Mouse (Mus musculus) heart, adult 2 months (tissue): ENCODE data around the gene Foxl1. TPM values are rescaled to one million over a fixed set of nuclear protein-coding genes. Genes with fewer than 3 reads are reported as not detected.
"Not testable (repeated sequence)": the region's sequence is repeated elsewhere in the genome, so short reads cannot be mapped to it uniquely, and the experiment has no call there.

Experiments
- DNase-seq, 2 experiments: peaks; one replicate each; pipeline ENCODE4 v3.0.0; 2021
- H3K27ac ChIP-seq: fragments of 200-600 bp; 2 replicates; pipeline ENCODE4 v1.8.1; 2022
- H3K27me3 ChIP-seq: fragments of 200-500 bp; 2 replicates; pipeline ENCODE4 v1.6.1; 2012; ENCODE audit warnings: mild to moderate bottlenecking, low read length, inconsistent platforms, mixed read lengths; ENCODE audit not compliant: control insufficient read depth, insufficient read depth
- H3K36me3 ChIP-seq: fragments of 200-500 bp; 2 replicates; pipeline ENCODE4 v1.6.1; 2012; ENCODE audit warnings: low read length, inconsistent platforms; ENCODE audit not compliant: control insufficient read depth, insufficient read depth
- H3K4me1 ChIP-seq: fragments of 200-500 bp; 2 replicates; pipeline ENCODE4 v1.6.1; 2011; ENCODE audit warnings: low read length; ENCODE audit not compliant: control insufficient read depth, insufficient read depth
- H3K4me3 ChIP-seq: fragments of 200-600 bp; 2 replicates; pipeline ENCODE4 v1.8.1; 2022
- H3K79me2 ChIP-seq: fragments of 200-500 bp; replicated peaks from 2 replicates; pipeline ENCODE4 v1.6.1; 2012; ENCODE audit warnings: mild to moderate bottlenecking, inconsistent platforms, low read length, moderate library complexity, mixed read lengths; ENCODE audit not compliant: control insufficient read depth, insufficient read depth
- H3K9ac ChIP-seq: fragments of 200-500 bp; 2 replicates; pipeline ENCODE4 v1.6.1; 2012; ENCODE audit warnings: low read depth, mild to moderate bottlenecking, control low read depth, inconsistent platforms, low read length, mixed read lengths
- CTCF ChIP-seq: fragments of 200-600 bp; IDR thresholded peaks from 2 replicates; pipeline ENCODE4 v1.8.1; 2022; ENCODE audit warnings: antibody characterized with exemption, mild to moderate bottlenecking, moderate library complexity
- EP300 ChIP-seq: fragments of 200-500 bp; IDR thresholded peaks from 2 replicates; pipeline ENCODE4 v1.6.1; 2011; ENCODE audit warnings: low read depth, low read length, control low read depth; ENCODE audit not compliant: insufficient read depth
- POLR2A ChIP-seq: fragments of 200-500 bp; IDR thresholded peaks from 2 replicates; pipeline ENCODE4 v1.6.1; 2011; ENCODE audit warnings: mild to moderate bottlenecking, low read depth, low read length, control low read depth; ENCODE audit not compliant: insufficient read depth
- WGBS: fragments of 180-500 bp; shearing (Covaris S2); methylation state at CpG from one replicate; pipeline ENCODE4 v1.1.7; 2018; 5-methylcytosine and 5-hydroxymethylcytosine counted together
- intact Hi-C: fragments of 180-260 bp; cut with DNase I; formaldehyde crosslinking; loops from one replicate; pipeline ENCODE4 v1.15.1; 2025
- polyA plus RNA-seq: library from polyadenylated mRNA; depleted of rRNA; stranded (reverse); fragments of >200 nt; gene quantifications from 2 replicates; pipeline ENCODE4 v1.2.3, GENCODE M21; 2012
- total RNA-seq, 2 experiments: library from RNA; stranded (reverse); gene quantifications; 2 replicates each; pipeline ENCODE4 v1.2.3; 2021

The Foxl1 gene
- total and polyA plus RNA-seq, 3 experiments = 0.07 to 0.08 (median 0.08) TPM

DNA sequence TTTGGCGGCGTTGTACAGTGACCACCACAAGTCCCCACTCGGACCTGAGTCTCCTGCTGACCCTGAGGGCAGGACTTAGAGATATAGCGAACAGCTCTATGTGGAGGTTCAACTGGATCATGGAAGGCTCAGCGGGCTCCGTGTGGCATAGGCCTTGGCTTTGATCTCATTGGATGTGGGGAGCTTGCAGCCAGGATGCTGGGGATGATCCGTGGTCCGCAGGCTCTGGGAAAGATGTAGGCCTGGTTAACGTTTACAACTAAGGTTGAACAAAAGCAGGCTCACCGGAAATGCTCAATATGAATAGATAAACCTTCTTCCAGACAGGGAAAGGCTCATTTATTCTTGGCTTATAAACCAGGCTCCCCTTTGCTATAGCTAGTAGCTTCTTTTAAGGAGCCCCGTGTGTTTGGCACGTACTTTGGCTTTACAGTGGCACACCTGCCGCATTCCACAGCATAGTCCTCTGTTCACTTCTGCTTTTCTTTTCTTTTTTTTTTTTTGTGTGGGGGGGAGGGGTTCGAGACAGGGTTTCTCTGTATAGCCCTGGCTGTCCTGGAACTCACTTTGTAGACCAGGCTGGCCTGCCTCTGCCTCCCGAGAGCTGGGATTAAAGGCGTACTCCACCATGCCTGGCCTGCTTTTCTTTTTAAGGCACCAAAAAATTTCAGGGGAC, 1.7 kb downstream of the Foxl1 start:
- Histone ChIP-seq H3K27ac (no peak overlapping the region), H3K9ac (no peak overlapping the region), H3K27me3 (peaks cover 13% of the 10 kb centered on the region), H3K4me3 (no peak overlapping the region), H3K36me3 (no peaks in the 10 kb centered on the region), H3K4me1 (no peaks in the 10 kb centered on the region), H3K79me2 (no peaks in the 10 kb centered on the region)
- intact Hi-C loops = loop anchor here (5.0 kb wide), 1 partner anchor 43 kb away; no protein-coding TSS in a partner anchor
- DNase-seq = no peak
- TF ChIP-seq POLR2A (no peak), CTCF (no peak), EP300 (no peak)
- WGBS = 66% methylated on average over 16 of the region's 16 CpGs

DNA sequence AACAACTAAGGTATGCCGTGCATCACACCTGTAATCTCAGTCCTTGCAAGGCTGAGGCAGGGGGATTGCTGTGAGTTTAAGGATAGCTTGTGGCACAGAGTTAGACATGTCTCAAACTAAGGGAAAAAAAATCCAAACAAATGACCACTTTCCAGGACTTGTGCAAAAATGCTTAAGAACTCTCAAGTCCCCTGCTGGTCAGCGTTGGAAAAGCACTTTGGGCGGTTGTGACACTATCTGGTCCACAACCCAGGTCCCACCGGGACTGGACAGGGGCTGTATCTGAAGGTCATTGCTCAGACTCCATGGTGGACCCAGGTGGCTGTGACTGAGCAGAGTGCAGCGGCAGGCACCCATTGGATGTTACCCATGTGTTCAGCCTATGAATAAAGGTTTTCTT, 2.8 kb downstream of the Foxl1 start:
- no peaks in the 10 kb centered on the region for H3K36me3 ChIP-seq
- DNase-seq = no peak
- 38% methylated on average over 5 of the region's 5 CpGs for WGBS

DNA sequence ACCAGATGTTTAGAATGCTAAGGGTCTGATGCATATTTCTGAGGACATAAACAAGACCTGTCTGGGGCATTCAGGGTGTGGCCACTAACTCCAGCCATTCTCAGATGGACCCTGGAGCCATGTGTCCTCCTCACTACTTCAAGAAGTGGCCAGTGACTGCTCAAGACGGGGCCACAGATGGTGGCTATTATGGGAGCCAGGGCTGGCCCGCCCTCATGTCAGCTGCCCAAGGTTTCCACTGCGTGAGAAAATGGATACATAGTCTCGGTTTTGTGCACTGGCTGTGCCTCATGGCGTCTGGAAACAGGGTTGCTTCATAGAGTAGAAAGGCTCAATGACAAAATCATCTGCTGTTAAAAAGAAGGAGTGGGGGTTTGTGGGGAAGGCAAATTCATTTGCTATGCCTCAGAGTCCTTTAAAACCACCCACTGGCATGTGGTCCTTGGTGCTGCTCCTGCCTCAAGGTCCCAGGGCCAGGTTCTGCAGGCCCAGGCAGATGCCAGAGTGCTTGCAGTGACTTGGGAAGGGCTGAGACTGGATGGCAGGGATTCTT, 5.3 kb downstream of the Foxl1 start:
- no peaks in the 10 kb centered on the region for H3K36me3 ChIP-seq
- WGBS = 79% methylated on average over 5 of the region's 5 CpGs
- intact Hi-C loops = no loop called here

More for the DNA sequence above, 2.8 kb downstream of the Foxl1 start:
- Histone ChIP-seq H3K79me2 (no peaks in the 10 kb centered on the region), H3K4me3 (no peak overlapping the region), H3K9ac (no peak overlapping the region), H3K27me3 (peaks cover 13% of the 10 kb centered on the region), H3K27ac (no peak overlapping the region), H3K4me1 (no peaks in the 10 kb centered on the region)
- TF ChIP-seq CTCF (peak; percentile 65), POLR2A (no peak)
- intact Hi-C loops = no loop called here

DNA sequence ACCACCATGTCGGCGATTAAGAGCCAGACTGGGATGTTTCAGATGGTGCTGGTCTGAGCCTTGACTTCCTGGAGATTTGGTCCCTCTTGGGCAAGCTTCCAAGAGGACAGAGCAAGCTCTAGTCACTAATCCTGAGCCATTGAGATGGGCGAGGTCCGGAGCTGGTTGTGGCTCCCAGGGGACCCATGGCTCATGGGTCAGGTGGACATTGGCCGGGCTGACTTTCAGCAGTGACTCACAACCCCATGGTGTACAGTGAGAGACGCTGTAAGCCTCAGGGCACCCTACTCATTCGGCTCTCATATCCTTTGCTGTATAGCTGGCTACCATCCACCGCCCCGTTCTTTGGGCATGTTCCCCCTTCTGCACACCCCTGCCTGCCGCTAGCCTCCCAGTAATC, 6.4 kb downstream of the Foxl1 start:
- no peak for DNase-seq
- H3K4me1 ChIP-seq = no peaks in the 10 kb centered on the region
- H3K36me3 ChIP-seq = no peaks in the 10 kb centered on the region
- intact Hi-C loops = no loop called here
- TF ChIP-seq EP300 (no peak), CTCF (no peak)
- no peaks in the 10 kb centered on the region for H3K79me2 ChIP-seq
- WGBS = 77% methylated on average over 10 of the region's 10 CpGs
- no peak overlapping the region for H3K4me3 ChIP-seq
- peaks cover 1% of the 10 kb centered on the region; the same call in 1 of the 2 replicates for H3K27me3 ChIP-seq
- H3K9ac ChIP-seq = no peak overlapping the region
- no peak overlapping the region for H3K27ac ChIP-seq

More for the DNA sequence above, 5.3 kb downstream of the Foxl1 start:
- H3K79me2 ChIP-seq = no peaks in the 10 kb centered on the region
- H3K27me3 ChIP-seq = peaks cover 9% of the 10 kb centered on the region
- no peak overlapping the region for H3K4me3 ChIP-seq
- no peak for TF ChIP-seq EP300
- TF ChIP-seq POLR2A = no peak
- TF ChIP-seq CTCF = no peak
- H3K27ac ChIP-seq = no peak overlapping the region
- DNase-seq = no peak
- no peak overlapping the region for H3K9ac ChIP-seq
- no peaks in the 10 kb centered on the region for H3K4me1 ChIP-seq

DNA sequence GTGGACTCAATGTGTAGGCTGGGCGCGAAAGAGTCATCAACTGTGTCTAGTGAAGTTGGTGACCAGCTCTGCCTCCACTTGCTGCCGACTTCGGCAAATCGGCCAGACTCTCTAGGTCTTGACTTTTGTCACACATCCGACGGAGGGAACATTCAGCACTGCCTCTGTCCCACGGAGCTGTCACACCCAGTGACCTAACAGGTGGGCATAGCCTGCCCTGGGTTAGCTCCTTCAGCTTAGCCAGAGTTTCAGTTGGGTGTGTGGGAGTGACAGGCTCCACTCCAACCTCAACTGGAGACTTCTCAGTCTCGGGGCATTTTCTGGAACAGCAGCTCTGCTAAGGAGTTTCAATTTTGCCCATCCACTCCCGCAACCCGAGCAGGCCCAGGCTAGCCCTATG, 6.8 kb downstream of the Foxl1 start:
- Histone ChIP-seq H3K27ac (no peak overlapping the region), H3K27me3 (no peaks in the 10 kb centered on the region), H3K79me2 (no peaks in the 10 kb centered on the region), H3K9ac (no peak overlapping the region), H3K36me3 (no peaks in the 10 kb centered on the region), H3K4me3 (no peak overlapping the region), H3K4me1 (no peaks in the 10 kb centered on the region)
- DNase-seq = no peak
- WGBS = 89% methylated on average over 11 of the region's 11 CpGs
- TF ChIP-seq POLR2A (no peak), CTCF (no peak), EP300 (no peak)
- intact Hi-C loops = no loop called here

DNA sequence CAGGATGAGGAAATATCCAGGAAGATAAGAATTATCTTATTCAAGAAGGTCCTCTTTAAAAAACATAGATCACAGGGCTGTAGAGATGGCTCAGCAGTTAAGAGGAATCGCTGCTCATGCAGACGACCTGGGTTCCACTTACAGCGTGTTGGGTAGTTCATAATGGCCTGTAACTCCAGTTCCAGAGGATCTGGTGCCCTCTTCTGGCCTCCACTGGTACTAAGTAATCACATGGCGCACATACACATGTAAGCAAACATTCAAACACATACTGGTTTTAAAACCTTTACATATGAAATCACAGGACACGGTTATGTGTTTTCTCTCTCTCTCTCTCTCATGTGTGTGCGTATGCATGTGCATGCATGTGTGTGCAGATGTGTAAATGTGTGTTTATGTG, 9.1 kb downstream of the Foxl1 start:
- 97% methylated on average over 6 of the region's 6 CpGs for WGBS
- Histone ChIP-seq H3K36me3 (no peaks in the 10 kb centered on the region), H3K79me2 (no peaks in the 10 kb centered on the region), H3K27ac (no peak overlapping the region), H3K9ac (no peak overlapping the region), H3K27me3 (no peaks in the 10 kb centered on the region), H3K4me3 (no peak overlapping the region), H3K4me1 (no peaks in the 10 kb centered on the region)
- DNase-seq = no peak
- no peak for TF ChIP-seq POLR2A
- no peak for TF ChIP-seq EP300
- TF ChIP-seq CTCF = 0 out of 2 replicates have a peak, but pooled peaks have one; percentile 10
- intact Hi-C loops = no loop called here

DNA sequence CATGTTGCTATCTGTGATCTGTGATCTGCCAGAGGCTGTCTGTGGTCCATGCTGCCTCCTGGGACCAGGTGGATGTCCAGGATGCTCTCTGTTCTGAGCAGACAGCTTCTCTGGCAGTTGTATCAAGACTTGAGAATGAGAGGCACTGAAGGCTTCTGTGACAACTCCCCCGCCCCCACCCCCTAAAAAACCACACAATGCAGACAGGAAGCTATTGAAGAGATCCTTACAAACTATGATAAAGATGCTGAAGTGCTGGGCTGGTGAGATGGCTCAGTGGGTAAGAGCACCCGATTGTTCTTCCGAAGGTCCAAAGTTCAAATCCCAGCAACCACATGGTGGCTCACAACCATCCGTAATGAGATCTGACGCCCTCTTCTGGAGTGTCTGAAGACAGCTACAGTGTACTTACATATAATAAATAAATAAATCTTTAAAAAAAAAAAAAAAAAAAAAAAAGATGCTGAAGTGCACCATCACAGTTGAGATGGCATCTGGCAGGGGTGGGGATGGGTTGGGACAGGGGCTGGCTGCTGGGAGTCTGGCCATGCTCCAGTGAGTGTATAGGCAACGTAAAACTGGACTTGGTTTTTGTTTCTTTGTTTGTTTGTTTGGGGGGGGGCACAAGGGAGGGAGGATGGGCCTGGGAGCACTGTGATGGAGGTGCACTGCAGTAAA, 17.9 kb downstream of the Foxl1 start:
- 56% methylated on average over 5 of the region's 6 CpGs for whole genome bisulfite sequencing

More for the DNA sequence above, 17.9 kb downstream of the Foxl1 start:
- H3K36me3 ChIP-seq, H3K9ac ChIP-seq, DNase-seq, H3K27ac ChIP-seq, H3K4me1 ChIP-seq, H3K79me2 ChIP-seq, intact Hi-C loops, H3K27me3 ChIP-seq, H3K4me3 ChIP-seq: not testable (repeated sequence)
